Mouse (Mus musculus) ES-E14 (cell line): Measurements from ENCODE around the gene Gm10644. TPM values are rescaled to one million over a fixed set of nuclear protein-coding genes. Genes with fewer than 3 reads are reported as not detected.

Source experiments
- DNase-seq: peaks from one replicate; pipeline ENCODE4 v3.0.0-alpha.2; 2013; ENCODE audit warnings: low read depth, low spot score
- H3K27ac ChIP-seq: 2 replicates; pipeline ENCODE4 v1.5.1; 2012; ENCODE audit warnings: low read depth, mild to moderate bottlenecking, low read length, moderate library complexity, mixed read lengths; ENCODE audit not compliant: poor library complexity, insufficient read depth, severe bottlenecking
- H3K36me3 ChIP-seq: 2 replicates; pipeline ENCODE4 v1.6.1; 2012; ENCODE audit warnings: mild to moderate bottlenecking, low read length, moderate library complexity, mixed read lengths; ENCODE audit not compliant: control insufficient read depth, poor library complexity, insufficient read depth, severe bottlenecking
- H3K4me1 ChIP-seq, 2 experiments: fragments of 150-350 bp in 1 of 2; sonication (generic) in 1 of 2; 2 replicates each; pipeline ENCODE4 v1.6.1; 2012; ENCODE audit warnings: low read length in 2 of 2, mild to moderate bottlenecking in 1 of 2, mixed read lengths in 1 of 2; ENCODE audit not compliant: control insufficient read depth in 2 of 2, insufficient read depth in 2 of 2, poor library complexity in 1 of 2
- H3K4me3 ChIP-seq, 2 experiments: fragments of 150-350 bp in 1 of 2; sonication (generic) in 1 of 2; 2 replicates each; pipeline ENCODE4 v1.5.1; 2012; ENCODE audit warnings: low read length in 2 of 2, low read depth in 1 of 2, mild to moderate bottlenecking in 1 of 2, mixed read lengths in 1 of 2; ENCODE audit not compliant: insufficient read depth in 1 of 2, poor library complexity in 1 of 2, severe bottlenecking in 1 of 2
- H3K9ac ChIP-seq: 2 replicates; pipeline ENCODE4 v1.6.1; 2012; ENCODE audit warnings: low read depth, mild to moderate bottlenecking, low read length, mixed read lengths; ENCODE audit not compliant: poor library complexity, insufficient read depth, severe bottlenecking
- H3K9me3 ChIP-seq: fragments of 150-350 bp; sonication (generic); 2 replicates; pipeline ENCODE4 v1.6.1; 2012; ENCODE audit warnings: low read depth, mild to moderate bottlenecking, low read length; ENCODE audit not compliant: control insufficient read depth, insufficient read depth
- CHD2 ChIP-seq: IDR thresholded peaks from 2 replicates; pipeline ENCODE4 v1.6.1; 2014; ENCODE audit warnings: mild to moderate bottlenecking, low read depth, low read length, inconsistent platforms
- HCFC1 ChIP-seq: IDR thresholded peaks from 2 replicates; pipeline ENCODE4 v1.6.1; 2012; ENCODE audit warnings: low read length, inconsistent platforms, borderline replicate concordance; ENCODE audit not compliant: insufficient read depth
- MAFK ChIP-seq: IDR thresholded peaks from 2 replicates; pipeline ENCODE4 v1.6.1; 2014; ENCODE audit warnings: mild to moderate bottlenecking, low read depth, low read length, inconsistent platforms; ENCODE audit not compliant: insufficient read depth
- ZC3H11A ChIP-seq: IDR thresholded peaks from 2 replicates; pipeline ENCODE4 v1.6.1; 2012; ENCODE audit warnings: low read depth, mild to moderate bottlenecking, inconsistent platforms, low read length, borderline replicate concordance
- ZNF384 ChIP-seq: IDR thresholded peaks from 2 replicates; pipeline ENCODE4 v1.6.1; 2012; ENCODE audit warnings: low read depth, low read length, inconsistent platforms
- in situ Hi-C, 2 experiments: fragments of 600-800 bp; cut with MboI; formaldehyde crosslinking; loops; one replicate each; pipeline ENCODE4 v1.15.1; 2025; ENCODE audit warnings: low sequenced_read_pairs in 2 of 2, inconsistent platforms in 1 of 2; ENCODE audit not compliant: unreplicated experiment in 2 of 2
- total RNA-seq: library from RNA; depleted of rRNA; stranded (reverse); fragments of 300-350 nt; gene quantifications from 2 replicates; pipeline ENCODE4 v1.2.3, GENCODE M21; 2012

Gm10644 gene
- total RNA-seq, 1 experiment = 1.8 TPM

- Histone ChIP-seq H3K9ac (no peak overlapping the region), H3K36me3 (peaks cover 93% of the 10 kb centered on the region), H3K9me3 (no peaks in the 10 kb centered on the region), H3K4me1 (peaks cover 0 to 7% of the 10 kb centered on the region in 2 experiments; a peak in 1 of 4 replicates), H3K4me3 (no peak overlapping the region), H3K27ac (no peak overlapping the region)
- no peak for DNase-seq
- no peak for TF ChIP-seq ZNF384
- no peak for TF ChIP-seq MAFK
- no peak for TF ChIP-seq ZC3H11A
- TF ChIP-seq HCFC1 = no peak
- TF ChIP-seq CHD2 = no peak
- in situ Hi-C loops = no loop called here
These were observed 20.0 kb downstream of the Gm10644 start for GRCm38 (mm10) chr8:83934994-83935393.

- TF ChIP-seq CHD2 (no peak), HCFC1 (no peak), ZNF384 (no peak), ZC3H11A (no peak), MAFK (no peak)
These were observed 20.8 kb downstream of the Gm10644 start for GRCm38 (mm10) chr8:83934222-83934621.

GRCm38 (mm10) chr8:83926266-83926665 is 28.7 kb downstream of the Gm10644 start:
- no peaks in the 10 kb centered on the region for H3K9me3 ChIP-seq
- peaks cover 0 to 6% of the 10 kb centered on the region in 2 experiments; a peak in 1 of 4 replicates for H3K4me1 ChIP-seq
- in situ Hi-C loops = no loop called here
- no peak overlapping the region for H3K4me3 ChIP-seq
- H3K9ac ChIP-seq = no peak overlapping the region
- no peak for TF ChIP-seq MAFK
- TF ChIP-seq HCFC1 = no peak
- no peak for TF ChIP-seq ZC3H11A
- TF ChIP-seq CHD2 = no peak
- no peak for TF ChIP-seq ZNF384
- no peak for DNase-seq
- H3K27ac ChIP-seq = no peak overlapping the region
- peaks cover 71% of the 10 kb centered on the region for H3K36me3 ChIP-seq

More at GRCm38 (mm10) chr8:83934222-83934621, 20.8 kb downstream of the Gm10644 start:
- Histone ChIP-seq H3K36me3 (peaks cover 95% of the 10 kb centered on the region), H3K9me3 (no peaks in the 10 kb centered on the region), H3K4me1 (peaks cover 0 to 5% of the 10 kb centered on the region in 2 experiments; a peak in 1 of 4 replicates), H3K9ac (no peak overlapping the region), H3K4me3 (no peak overlapping the region), H3K27ac (no peak overlapping the region)
- in situ Hi-C loops = no loop called here
- DNase-seq = no peak

- H3K36me3 ChIP-seq = peaks cover 64% of the 10 kb centered on the region
- no peak for DNase-seq
These were observed 30.4 kb downstream of the Gm10644 start for GRCm38 (mm10) chr8:83924585-83924984.

More at GRCm38 (mm10) chr8:83924585-83924984, 30.4 kb downstream of the Gm10644 start:
- H3K9me3 ChIP-seq = no peaks in the 10 kb centered on the region
- TF ChIP-seq ZC3H11A (no peak), ZNF384 (no peak), CHD2 (no peak), HCFC1 (no peak), MAFK (no peak)
- no peak overlapping the region for H3K4me3 ChIP-seq
- no peak overlapping the region for H3K27ac ChIP-seq
- H3K4me1 ChIP-seq = peaks cover 0 to 6% of the 10 kb centered on the region in 2 experiments; a peak in 1 of 4 replicates
- H3K9ac ChIP-seq = no peak overlapping the region
- in situ Hi-C loops = no loop called here
